Mouse (Mus musculus) G1E (cell line): ENCODE data around the gene Stx8.

Source experiments
- CTCF ChIP-seq: IDR thresholded peaks from 2 replicates; pipeline ENCODE4 v1.5.1; 2012; ENCODE audit warnings: low read depth, low read length, inconsistent platforms, mixed read lengths
- GATA2 ChIP-seq: IDR thresholded peaks from 2 replicates; pipeline ENCODE4 v1.6.1; 2012; ENCODE audit warnings: low read depth, low read length, inconsistent platforms, borderline replicate concordance

GRCm38 (mm10) chr11:68253531-68253930, 287.5 kb downstream of the Stx8 start:
- TF ChIP-seq CTCF (no peak), GATA2 (no peak)
